Mouse (Mus musculus) lung, embryonic 16.5 days (tissue): Measurements from ENCODE around the gene Tysnd1. TPM values are rescaled to one million over a fixed set of nuclear protein-coding genes. Genes with fewer than 3 reads are reported as not detected.
A peak's percentile ranks its signal among the peaks of the same experiment; 100 is the strongest.

Experiments
- ATAC-seq: fragments of 200-750 bp; cut with Nextera tagmentation; 2 replicates; pipeline ENCODE4 v1.8.0; 2017; ENCODE audit warnings: low read depth, mild to moderate bottlenecking, moderate library complexity
- H3K27ac ChIP-seq: fragments of 300-500 bp; sonication (generic); 2 replicates; pipeline ENCODE4 v1.5.1; 2014; ENCODE audit warnings: mild to moderate bottlenecking, control low read depth, low read length
- H3K27me3 ChIP-seq: fragments of 300-500 bp; sonication (generic); 2 replicates; pipeline ENCODE4 v1.6.1; 2014; ENCODE audit warnings: low read depth, low read length, mixed read lengths; ENCODE audit not compliant: control insufficient read depth, insufficient read depth
- H3K36me3 ChIP-seq: fragments of 300-500 bp; sonication (generic); 2 replicates; pipeline ENCODE4 v1.6.1; 2014; ENCODE audit warnings: low read length; ENCODE audit not compliant: control insufficient read depth, insufficient read depth
- H3K4me1 ChIP-seq: fragments of 300-500 bp; sonication (generic); replicated peaks from 2 replicates; pipeline ENCODE4 v1.6.1; 2014; ENCODE audit warnings: low read length, mixed read lengths; ENCODE audit not compliant: control insufficient read depth, insufficient read depth
- H3K4me2 ChIP-seq: fragments of 300-500 bp; sonication (generic); 2 replicates; pipeline ENCODE4 v1.6.1; 2014; ENCODE audit warnings: low read depth, low read length, control low read depth
- H3K4me3 ChIP-seq: fragments of 300-500 bp; sonication (generic); 2 replicates; pipeline ENCODE4 v1.5.1; 2014; ENCODE audit warnings: mild to moderate bottlenecking, low read length, control low read depth
- H3K9ac ChIP-seq: fragments of 300-500 bp; sonication (generic); 2 replicates; pipeline ENCODE4 v1.6.1; 2014; ENCODE audit warnings: low read length, control low read depth
- H3K9me3 ChIP-seq: fragments of 300-500 bp; sonication (generic); 2 replicates; pipeline ENCODE4 v1.6.1; 2016; ENCODE audit warnings: low read length; ENCODE audit not compliant: control insufficient read depth
- WGBS: fragments of 180-500 bp; shearing (Covaris S2); extraction: QIAGEN DNeasy Blood & Tissue Kit; methylation state at CpG from one replicate; pipeline ENCODE4 v1.1.7; 2014; 5-methylcytosine and 5-hydroxymethylcytosine counted together
- polyA plus RNA-seq: library from polyadenylated mRNA; unstranded; fragments of >200 nt; fragmentation: Nextera tagmentation; extraction: Ambion mirVana; gene quantifications from 2 replicates; pipeline ENCODE4 v1.2.1, GENCODE M21; 2015

The Tysnd1 gene
- polyA plus RNA-seq, 1 experiment from 2014 or later, result 19.2 TPM

GRCm38 (mm10) chr10:61656928-61657882 is 38.1 kb upstream of the Tysnd1 start:
- Histone ChIP-seq H3K9ac (no peak overlapping the region), H3K4me3 (no peak overlapping the region), H3K27me3 (no peaks in the 10 kb centered on the region), H3K27ac (no peak overlapping the region), H3K4me2 (no peak overlapping the region), H3K4me1 (no peaks in the 10 kb centered on the region), H3K9me3 (no peaks in the 10 kb centered on the region), H3K36me3 (0 out of 2 replicates have a peak, but pooled peaks cover 2% of the 10 kb centered on the region)
- WGBS, result 83% methylated on average over 18 of the region's 18 CpGs
- 0 out of 2 replicates have a peak, but pooled peaks have one; percentile 2 for ATAC-seq

GRCm38 (mm10) chr10:61657985-61658384 is 37.3 kb upstream of the Tysnd1 start:
- no peaks in the 10 kb centered on the region for H3K27me3 ChIP-seq
- ATAC-seq, result peak; percentile 38; the same call in 1 of the 2 replicates
- no peak overlapping the region for H3K4me3 ChIP-seq
- no peak overlapping the region for H3K9ac ChIP-seq
- H3K9me3 ChIP-seq, result no peaks in the 10 kb centered on the region
- 0 out of 2 replicates have a peak, but pooled peaks cover 2% of the 10 kb centered on the region for H3K36me3 ChIP-seq
- H3K27ac ChIP-seq, result no peak overlapping the region
- no peaks in the 10 kb centered on the region for H3K4me1 ChIP-seq
- 19% methylated on average over 4 of the region's 4 CpGs for WGBS
- no peak overlapping the region for H3K4me2 ChIP-seq

- 74% methylated on average over 8 of the region's 8 CpGs for WGBS
- peaks cover 8% of the 10 kb centered on the region for H3K36me3 ChIP-seq
- H3K4me1 ChIP-seq, result no peaks in the 10 kb centered on the region
- H3K9ac ChIP-seq, result no peak overlapping the region
- H3K4me3 ChIP-seq, result no peak overlapping the region
- H3K9me3 ChIP-seq, result no peaks in the 10 kb centered on the region
- no peak overlapping the region for H3K4me2 ChIP-seq
- no peak overlapping the region for H3K27ac ChIP-seq
- ATAC-seq, result no peak
- no peaks in the 10 kb centered on the region for H3K27me3 ChIP-seq
Observed at GRCm38 (mm10) chr10:61661887-61662286, 33.4 kb upstream of the Tysnd1 start.

GRCm38 (mm10) chr10:61662391-61662988 is 32.8 kb upstream of the Tysnd1 start:
- Histone ChIP-seq H3K36me3 (peaks cover 8% of the 10 kb centered on the region), H3K27ac (no peak overlapping the region), H3K4me3 (no peak overlapping the region), H3K9me3 (no peaks in the 10 kb centered on the region), H3K27me3 (no peaks in the 10 kb centered on the region), H3K4me1 (no peaks in the 10 kb centered on the region), H3K4me2 (no peak overlapping the region), H3K9ac (no peak overlapping the region)
- 0 out of 2 replicates have a peak, but pooled peaks have one; percentile 15 for ATAC-seq
- 52% methylated on average over 10 of the region's 10 CpGs for WGBS

- 92% methylated on average over 10 of the region's 10 CpGs for WGBS
- no peak for ATAC-seq
- H3K36me3 ChIP-seq, result peaks cover 16% of the 10 kb centered on the region
Observed at GRCm38 (mm10) chr10:61665111-61665510, 30.2 kb upstream of the Tysnd1 start.

GRCm38 (mm10) chr10:61665651-61666050 is 29.7 kb upstream of the Tysnd1 start:
- H3K9me3 ChIP-seq, result no peaks in the 10 kb centered on the region
- no peak overlapping the region for H3K9ac ChIP-seq
- no peak overlapping the region for H3K4me2 ChIP-seq
- no peak overlapping the region for H3K4me3 ChIP-seq
- peaks cover 22% of the 10 kb centered on the region for H3K36me3 ChIP-seq
- H3K27me3 ChIP-seq, result no peaks in the 10 kb centered on the region
- no peak overlapping the region for H3K27ac ChIP-seq
- no peak for ATAC-seq
- no peaks in the 10 kb centered on the region for H3K4me1 ChIP-seq
- 87% methylated on average over 3 of the region's 3 CpGs for whole genome bisulfite sequencing

More at GRCm38 (mm10) chr10:61665111-61665510, 30.2 kb upstream of the Tysnd1 start:
- Histone ChIP-seq H3K27ac (no peak overlapping the region), H3K9me3 (no peaks in the 10 kb centered on the region), H3K27me3 (no peaks in the 10 kb centered on the region), H3K4me3 (no peak overlapping the region), H3K9ac (no peak overlapping the region), H3K4me1 (no peaks in the 10 kb centered on the region), H3K4me2 (no peak overlapping the region)

- 62% methylated on average over 7 of the region's 7 CpGs for WGBS
Observed at GRCm38 (mm10) chr10:61669289-61669688, 26.0 kb upstream of the Tysnd1 start.

GRCm38 (mm10) chr10:61669896-61670295 is 25.4 kb upstream of the Tysnd1 start:
- Histone ChIP-seq H3K4me3 (no peak overlapping the region), H3K27me3 (no peaks in the 10 kb centered on the region), H3K4me1 (no peaks in the 10 kb centered on the region), H3K4me2 (no peak overlapping the region), H3K9ac (no peak overlapping the region), H3K9me3 (no peaks in the 10 kb centered on the region), H3K27ac (no peak overlapping the region), H3K36me3 (peaks cover 26% of the 10 kb centered on the region)
- ATAC-seq, result no peak

More at GRCm38 (mm10) chr10:61669289-61669688, 26.0 kb upstream of the Tysnd1 start:
- H3K27me3 ChIP-seq, result no peaks in the 10 kb centered on the region
- H3K36me3 ChIP-seq, result peaks cover 26% of the 10 kb centered on the region
- H3K4me1 ChIP-seq, result no peaks in the 10 kb centered on the region
- no peak overlapping the region for H3K4me3 ChIP-seq
- no peak overlapping the region for H3K27ac ChIP-seq
- no peak for ATAC-seq
- no peak overlapping the region for H3K9ac ChIP-seq
- H3K9me3 ChIP-seq, result no peaks in the 10 kb centered on the region
- no peak overlapping the region for H3K4me2 ChIP-seq

- H3K9ac ChIP-seq, result no peak overlapping the region
- H3K4me2 ChIP-seq, result no peak overlapping the region
- no peaks in the 10 kb centered on the region for H3K9me3 ChIP-seq
- no peak overlapping the region for H3K27ac ChIP-seq
- ATAC-seq, result no peak
- H3K36me3 ChIP-seq, result peaks cover 26% of the 10 kb centered on the region
- WGBS, result 95% methylated on average over 3 of the region's 3 CpGs
- no peaks in the 10 kb centered on the region for H3K4me1 ChIP-seq
- H3K4me3 ChIP-seq, result no peak overlapping the region
- no peaks in the 10 kb centered on the region for H3K27me3 ChIP-seq
Observed at GRCm38 (mm10) chr10:61670758-61671157, 24.6 kb upstream of the Tysnd1 start.
